ENCODE assay signal across 8 mouse cellular contexts in the genomic region with DNA sequence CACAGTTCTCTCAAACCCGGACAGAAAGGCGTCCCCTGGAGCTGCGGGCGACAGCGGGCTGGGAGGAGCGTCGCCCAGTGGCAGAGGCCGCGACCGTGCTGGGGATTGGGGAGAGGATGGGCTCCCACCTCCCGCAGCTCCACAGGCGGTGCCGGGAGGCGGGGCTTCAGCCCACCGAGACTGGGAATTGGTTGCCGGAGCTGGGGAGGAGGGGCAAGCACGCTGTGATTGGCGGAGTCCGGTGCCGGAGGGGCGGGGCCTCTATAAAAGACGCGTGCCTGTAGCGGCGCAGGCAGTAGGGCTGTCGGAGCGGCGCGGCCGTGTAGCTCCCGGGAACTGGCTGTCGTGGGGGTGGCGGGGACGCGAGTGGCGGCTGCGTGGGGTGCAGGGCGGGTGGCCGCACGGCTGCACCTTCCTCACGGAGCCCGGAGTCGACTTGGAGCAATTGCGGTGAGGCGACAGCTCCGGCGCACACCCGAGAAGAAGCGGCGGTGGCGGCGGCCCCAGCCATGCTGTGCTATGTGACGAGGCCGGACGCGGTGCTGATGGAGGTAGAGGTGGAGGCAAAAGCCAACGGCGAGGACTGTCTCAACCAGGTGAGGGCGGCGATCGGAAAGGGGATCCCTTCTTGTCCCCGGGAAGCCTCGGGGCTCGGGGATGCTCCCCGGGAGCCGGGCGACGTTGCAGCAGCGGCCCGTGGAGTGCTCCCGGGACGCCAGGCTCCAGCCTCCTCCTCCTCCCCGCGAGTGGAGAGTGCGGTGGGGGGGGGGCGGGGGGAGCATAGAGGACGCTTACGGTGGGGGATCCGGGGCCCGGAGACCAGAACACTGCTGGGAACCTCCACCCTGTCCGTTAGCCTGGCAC. TPM values are rescaled to one million over a fixed set of nuclear protein-coding genes. Genes with fewer than 3 reads are reported as not detected.
DNase-seq lines count a peak whose midpoint lies in the region; ATAC-seq and TF ChIP-seq lines count a peak whose summit lies in the region.

A gene (plus strand): TSS at position 295 of the 864 bp plus-strand sequence.

- peak within 1 kb of the TSS; percentile 84 for H3K9ac ChIP-seq in MEL (ENCODE audit: control insufficient read depth, low read depth, low read length, poor library complexity, severe bottlenecking)
- peak within 1 kb of the TSS; percentile 77 for H3K9ac ChIP-seq in forebrain, embryonic 16.5 days (replicated peaks; ENCODE audit: low read depth, low read length)
- peak within 1 kb of the TSS; percentile 65 for H3K9ac ChIP-seq in neural tube, embryonic 14.5 days (replicated peaks; ENCODE audit: low read depth, low read length)

- H3K4me2 ChIP-seq in forebrain, embryonic 16.5 days (ENCODE audit: low read length) = peak within 1 kb of the TSS; percentile 87
- H3K4me2 ChIP-seq in neural tube, embryonic 14.5 days (ENCODE audit: low read depth, low read length) = peak within 1 kb of the TSS; percentile 59

- H3K79me2 ChIP-seq in MEL (ENCODE audit: control insufficient read depth, insufficient read depth, low read length, poor library complexity) = peaks cover 10% of the 10 kb centered on the region

- no peak for TF ChIP-seq RAD21 in MEL (IDR thresholded peaks at IDR 0.05; ENCODE audit: low read depth, low read length)

- ATAC-seq in forebrain, embryonic 16.5 days = peak; percentile 99
- ATAC-seq in neural tube, embryonic 14.5 days (ENCODE audit: low read depth) = peak; percentile 98

- TF ChIP-seq EP300 in MEL (IDR thresholded peaks at IDR 0.05; ENCODE audit: low read depth in 1 of 2, low read length in 2 of 2) = 0 out of 4 replicates have a peak, but pooled peaks of 1 of the 2 experiments have one; percentile 1

- peaks cover 2 to 17% of the 10 kb centered on the region in 2 experiments; a peak in 2 of 4 replicates for H3K36me3 ChIP-seq in MEL (ENCODE audit: control insufficient read depth in 1 of 2, insufficient read depth in 2 of 2, low read length in 2 of 2)
- H3K36me3 ChIP-seq in forebrain, embryonic 16.5 days (ENCODE audit: control insufficient read depth, insufficient read depth) = no peaks in the 10 kb centered on the region
- H3K36me3 ChIP-seq in neural tube, embryonic 14.5 days (ENCODE audit: control insufficient read depth, insufficient read depth, low read length) = no peaks in the 10 kb centered on the region
- no peaks in the 10 kb centered on the region for H3K36me3 ChIP-seq in testis, adult 2 months (ENCODE audit: control insufficient read depth, insufficient read depth, low read length)

- TF ChIP-seq POLR2A in MEL (IDR thresholded peaks at IDR 0.05; ENCODE audit: control insufficient read depth in 1 of 2, insufficient read depth in 1 of 2, low read depth in 1 of 2, low read length in 2 of 2, poor library complexity in 1 of 2) = peak; percentile 97 to 99
- TF ChIP-seq POLR2A in testis, adult 2 months (IDR thresholded peaks at IDR 0.05; ENCODE audit: control insufficient read depth, low read depth, low read length) = peak; percentile 97

- H3K27ac ChIP-seq in MEL (ENCODE audit: control insufficient read depth, low read depth, low read length) = peak within 1 kb of the TSS; percentile 42
- peak within 1 kb of the TSS; percentile 43; the same call in 1 of the 2 replicates for H3K27ac ChIP-seq in forebrain, embryonic 16.5 days (ENCODE audit: low read length)
- H3K27ac ChIP-seq in neural tube, embryonic 14.5 days (ENCODE audit: low read depth, low read length) = peak within 1 kb of the TSS; percentile 76
- H3K27ac ChIP-seq in testis, adult 2 months (ENCODE audit: control insufficient read depth, insufficient read depth, low read depth, low read length) = 0 out of 2 replicates have a peak within 1 kb of the TSS, but pooled peaks have one; percentile 6

- under 1% methylated on average over 75 of the region's 81 CpGs for WGBS in forebrain, embryonic 16.5 days
- under 1% methylated on average over 77 of the region's 81 CpGs for WGBS in neural tube, embryonic 14.5 days

- intact Hi-C loops in heart, postnatal 25 days (cut with DNase I) = loop anchor here (5.0 kb wide), 2 partner anchors 88 to 117 kb away; no protein-coding TSS in a partner anchor

- TF ChIP-seq CTCF in MEL (IDR thresholded peaks at IDR 0.05 in 2 of 3, conservative IDR thresholded peaks at IDR 0.05 in 1 of 3; ENCODE audit: control insufficient read depth in 1 of 3, insufficient read depth in 1 of 3, low read depth in 2 of 3, low read length in 3 of 3, poor library complexity in 1 of 3, severe bottlenecking in 1 of 3) = peak in 1 of 3 experiments; percentile 29; a peak in 3 of 6 replicates
- no peak for TF ChIP-seq CTCF in testis, adult 2 months (IDR thresholded peaks at IDR 0.05; ENCODE audit: control insufficient read depth, insufficient read depth, insufficient replicate concordance, low read depth, low read length)

- DNase-seq in MEL (ENCODE audit: low read depth, low spot score) = peak; percentile 97
- DNase-seq in cerebellum, adult 18-20 months = peak; percentile 99 to 100
- DNase-seq in heart, postnatal 25 days (ENCODE audit: low spot score) = peak; percentile 99
- DNase-seq in layer of hippocampus, adult 18-20 months (ENCODE audit: low spot score in 2 of 2) = peak; percentile 98
- peak; percentile 99 for DNase-seq in lung, adult 18-20 months

- no peaks in the 10 kb centered on the region for H3K9me3 ChIP-seq in MEL (replicated peaks; ENCODE audit: insufficient read depth, low read length)
- no peaks in the 10 kb centered on the region for H3K9me3 ChIP-seq in forebrain, embryonic 16.5 days (ENCODE audit: control insufficient read depth, low read length)
- H3K9me3 ChIP-seq in neural tube, embryonic 14.5 days (ENCODE audit: control insufficient read depth, low read length) = no peaks in the 10 kb centered on the region

- peaks cover 6 to 15% of the 10 kb centered on the region in 2 experiments for H3K4me1 ChIP-seq in MEL (ENCODE audit: control insufficient read depth in 1 of 2, insufficient read depth in 2 of 2, low read length in 2 of 2)
- peaks cover 17% of the 10 kb centered on the region for H3K4me1 ChIP-seq in forebrain, embryonic 16.5 days (replicated peaks; ENCODE audit: control insufficient read depth, insufficient read depth, low read length)
- H3K4me1 ChIP-seq in neural tube, embryonic 14.5 days (ENCODE audit: control insufficient read depth, insufficient read depth, low read length) = peaks cover 9% of the 10 kb centered on the region; the same call in 1 of the 2 replicates
- peaks cover 9% of the 10 kb centered on the region for H3K4me1 ChIP-seq in testis, adult 2 months (ENCODE audit: control insufficient read depth, insufficient read depth, low read length)

- H3K4me3 ChIP-seq in MEL (ENCODE audit: control insufficient read depth in 1 of 2, insufficient read depth in 1 of 2, low read depth in 2 of 2, low read length in 2 of 2) = peak within 1 kb of the TSS; percentile 92 to 96
- H3K4me3 ChIP-seq in forebrain, embryonic 16.5 days (replicated peaks; ENCODE audit: low read length) = peak within 1 kb of the TSS; percentile 72
- H3K4me3 ChIP-seq in neural tube, embryonic 14.5 days (ENCODE audit: low read depth, low read length) = peak within 1 kb of the TSS; percentile 69
- peak within 1 kb of the TSS; percentile 80 for H3K4me3 ChIP-seq in testis, adult 2 months (ENCODE audit: control insufficient read depth, low read depth, low read length)

- H3K27me3 ChIP-seq in MEL (ENCODE audit: control insufficient read depth in 1 of 2, insufficient read depth in 2 of 2, low read length in 2 of 2) = no peaks in the 10 kb centered on the region
- H3K27me3 ChIP-seq in forebrain, embryonic 16.5 days (replicated peaks; ENCODE audit: control insufficient read depth, insufficient read depth, low read length) = no peaks in the 10 kb centered on the region
- no peaks in the 10 kb centered on the region for H3K27me3 ChIP-seq in neural tube, embryonic 14.5 days (ENCODE audit: control insufficient read depth, insufficient read depth, low read length)
- H3K27me3 ChIP-seq in testis, adult 2 months (ENCODE audit: control insufficient read depth, insufficient read depth, low read length) = no peaks in the 10 kb centered on the region

TF ChIP-seq in MEL, 35 proteins besides CTCF, POLR2A, EP300 and RAD21 (continues in another document):
- TF ChIP-seq GATA1 (IDR thresholded peaks at IDR 0.05; ENCODE audit: low read depth, low read length) (no peak), HCFC1 (IDR thresholded peaks at IDR 0.05; ENCODE audit: low read depth, low read length) (peak; percentile 41; the same call in 1 of the 2 replicates), NELFE (IDR thresholded peaks at IDR 0.05; ENCODE audit: low read depth, low read length) (peak; percentile 94), ETS1 (IDR thresholded peaks at IDR 0.05; ENCODE audit: low read depth, low read length) (no peak), ELF1 (IDR thresholded peaks at IDR 0.05; ENCODE audit: low read depth, low read length) (no peak), SMC3 (IDR thresholded peaks at IDR 0.05; ENCODE audit: low read depth, low read length) (no peak; the same call in 1 of the 2 replicates), E2F4 (IDR thresholded peaks at IDR 0.05; ENCODE audit: borderline replicate concordance, low read depth, low read length) (no peak), CHD2 (IDR thresholded peaks at IDR 0.05; ENCODE audit: low read length) (peak; percentile 56; the same call in 1 of the 2 replicates), TAL1 (IDR thresholded peaks at IDR 0.05; ENCODE audit: low read length) (no peak), MEF2A (IDR thresholded peaks at IDR 0.05; ENCODE audit: extremely low read depth, insufficient replicate concordance, low read depth, low read length, poor library complexity, severe bottlenecking) (no peak), POLR2AphosphoS2 (IDR thresholded peaks at IDR 0.05; ENCODE audit: low read length) (peak; percentile 94), TCF12 (IDR thresholded peaks at IDR 0.05; ENCODE audit: low read depth, low read length) (peak; percentile 72), MYC (IDR thresholded peaks at IDR 0.05; ENCODE audit: low read depth, low read length) (no peak), POLR2AphosphoS5 (IDR thresholded peaks at IDR 0.05; ENCODE audit: borderline replicate concordance, low read depth, low read length) (peak; percentile 99), SIN3A (IDR thresholded peaks at IDR 0.05; ENCODE audit: low read length) (peak; percentile 68; the same call in 1 of the 2 replicates), RCOR1 (IDR thresholded peaks at IDR 0.05; ENCODE audit: low read depth, low read length) (peak; percentile 37), MYB (IDR thresholded peaks at IDR 0.05; ENCODE audit: low read depth, low read length) (no peak)

RNA-seq across cellular contexts. Expression of the gene that starts here (rescaled TPM):
- 1.4 and 1.8 TPM in 2 replicates for total RNA-seq in MEL (2012; rRNA removed)
- polyA plus RNA-seq in MEL (2012; ENCODE audit: insufficient read depth in 1 of 2, insufficient read length in 2 of 2, low read depth in 1 of 2, low replicate concordance in 2 of 2, missing spikeins in 1 of 2) = 1 to 10 TPM in 1 of 2 experiments, not detected in 1; 7.6 TPM
- 5.6 and 5.8 TPM in 2 replicates for polyA plus RNA-seq in forebrain, embryonic 16.5 days (2015; fragmentation: Nextera tagmentation; extraction: Ambion mirVana)
- total RNA-seq in heart, postnatal 25 days (2021) = 10 to 100 TPM; 14.6 to 18.3 TPM
- total RNA-seq in layer of hippocampus, adult 18-20 months (2021) = 10 to 100 TPM; 17.4 to 21.5 TPM
- polyA plus RNA-seq in neural tube, embryonic 14.5 days (2014; fragmentation: Nextera tagmentation; extraction: Ambion mirVana) = 4.4 and 4.7 TPM in 2 replicates
- polyA plus RNA-seq in testis, adult 2 months (2012; rRNA removed) = 1.2 and 1.4 TPM in 2 replicates

Comparison
In these comparisons a context has a peak if more than half of its experiments do, and no peak if none do; other contexts are left out.
1. Peak in every context shown above with its lines: DNase-seq, ATAC-seq, H3K4me3 ChIP-seq and H3K27ac ChIP-seq.
2. H3K27ac ChIP-seq: peak in every context shown above with its lines; median percentile 76 in neural tube, embryonic 14.5 days; 43 in forebrain, embryonic 16.5 days; 42 in MEL; 6 in testis, adult 2 months.